Mouse (Mus musculus): Measurements from ENCODE around the gene Gm27027. TPM values are rescaled to one million over a fixed set of nuclear protein-coding genes. Genes with fewer than 3 reads are reported as not detected.

The Gm27027 gene
- not detected for polyA plus RNA-seq (2014; fragmentation: Illumina TruSeq; extraction: RNeasy Lipid Tissue Mini Kit (QIAGEN cat#74804); ENCODE audit: low read depth, low replicate concordance)

GRCm38 (mm10) chr2:93996254-93996653 lies at the start of gene Gm27027:
Gene Gm27027 (minus strand): TSS chr2:93996354.

GRCm38 (mm10) chr2:94010335-94011291 lies 14.5 kb upstream of the Gm27027 start, which contains the start of gene Alkbh3:
Gene Alkbh3 (minus strand): TSS chr2:94010807.

GRCm38 (mm10) chr2:93956908-93957784 lies 39.0 kb downstream of the Gm27027 start, which contains the start of gene Gm13889:
Gene Gm13889 (minus strand): TSS chr2:93957201.

Other genes with a start within 250 kb of the Gm27027 start
- gene Ext2, start 173.8 kb downstream of the Gm27027 start, polyA plus RNA-seq (2014; fragmentation: Illumina TruSeq; extraction: RNeasy Lipid Tissue Mini Kit (QIAGEN cat#74804); ENCODE audit: low read depth, low replicate concordance): 22.7 TPM
- gene Accs, start 146.4 kb downstream of the Gm27027 start, polyA plus RNA-seq (2014; fragmentation: Illumina TruSeq; extraction: RNeasy Lipid Tissue Mini Kit (QIAGEN cat#74804); ENCODE audit: low read depth, low replicate concordance): 5.4 TPM
- gene Accsl, start 127.2 kb downstream of the Gm27027 start, polyA plus RNA-seq (2014; fragmentation: Illumina TruSeq; extraction: RNeasy Lipid Tissue Mini Kit (QIAGEN cat#74804); ENCODE audit: low read depth, low replicate concordance): not detected
- gene Gm13889, start 39.2 kb downstream of the Gm27027 start, polyA plus RNA-seq (2014; fragmentation: Illumina TruSeq; extraction: RNeasy Lipid Tissue Mini Kit (QIAGEN cat#74804); ENCODE audit: low read depth, low replicate concordance): not detected
- gene Alkbh3, start 14.5 kb upstream of the Gm27027 start, polyA plus RNA-seq (2014; fragmentation: Illumina TruSeq; extraction: RNeasy Lipid Tissue Mini Kit (QIAGEN cat#74804); ENCODE audit: low read depth, low replicate concordance): 13.3 TPM
- 291 TPM for gene Hsd17b12, start 161.6 kb upstream of the Gm27027 start, polyA plus RNA-seq (2014; fragmentation: Illumina TruSeq; extraction: RNeasy Lipid Tissue Mini Kit (QIAGEN cat#74804); ENCODE audit: low read depth, low replicate concordance)

Measured in sigmoid colon, adult 10 weeks (tissue).